Mouse (Mus musculus) neural tube, embryonic 11.5 days (tissue): ENCODE data around the gene Gm13288. TPM values are rescaled to one million over a fixed set of nuclear protein-coding genes. Genes with fewer than 3 reads are reported as not detected.
"Not testable (repeated sequence)": the region's sequence is repeated elsewhere in the genome, so short reads cannot be mapped to it uniquely, and the experiment has no call there.

Source experiments
- ATAC-seq: fragments of 200-750 bp; cut with Nextera tagmentation; 2 replicates; pipeline ENCODE4 v1.8.0; 2017; ENCODE audit warnings: moderate number of reproducible peaks, mild to moderate bottlenecking, moderate TSS enrichment, moderate library complexity; ENCODE audit not compliant: insufficient read depth, low FRiP score, low TSS enrichment
- DNase-seq: peaks from one replicate; pipeline ENCODE4 v3.0.0-alpha.2; 2015; ENCODE audit warnings: low spot score
- H3K27ac ChIP-seq: fragments of 300-500 bp; sonication (generic); 2 replicates; pipeline ENCODE4 v1.5.1; 2014; ENCODE audit warnings: low read depth, mild to moderate bottlenecking, low read length
- H3K27me3 ChIP-seq: fragments of 300-500 bp; sonication (generic); 2 replicates; pipeline ENCODE4 v1.6.1; 2014; ENCODE audit warnings: mild to moderate bottlenecking, low read length, mixed read lengths; ENCODE audit not compliant: control insufficient read depth, insufficient read depth
- H3K36me3 ChIP-seq: fragments of 300-500 bp; sonication (generic); 2 replicates; pipeline ENCODE4 v1.6.1; 2014; ENCODE audit warnings: mild to moderate bottlenecking, low read length, moderate library complexity, mixed read lengths; ENCODE audit not compliant: control insufficient read depth, insufficient read depth
- H3K4me1 ChIP-seq: fragments of 300-500 bp; sonication (generic); 2 replicates; pipeline ENCODE4 v1.6.1; 2014; ENCODE audit warnings: low read length, mixed read lengths; ENCODE audit not compliant: control insufficient read depth, insufficient read depth
- H3K4me2 ChIP-seq: fragments of 300-500 bp; sonication (generic); 2 replicates; pipeline ENCODE4 v1.6.1; 2014; ENCODE audit warnings: low read depth, mild to moderate bottlenecking, moderate library complexity
- H3K4me3 ChIP-seq: fragments of 300-500 bp; sonication (generic); 2 replicates; pipeline ENCODE4 v1.5.1; 2014; ENCODE audit warnings: low read depth, low read length
- H3K9ac ChIP-seq: fragments of 300-500 bp; sonication (generic); 2 replicates; pipeline ENCODE4 v1.6.1; 2014; ENCODE audit warnings: mild to moderate bottlenecking, low read length
- H3K9me3 ChIP-seq: fragments of 300-500 bp; sonication (generic); 2 replicates; pipeline ENCODE4 v1.6.1; 2016; ENCODE audit warnings: low read length; ENCODE audit not compliant: control insufficient read depth
- WGBS: fragments of 180-500 bp; shearing (Covaris S2); extraction: QIAGEN DNeasy Blood & Tissue Kit; methylation state at CpG from one replicate; pipeline ENCODE4 v1.1.7; 2014; 5-methylcytosine and 5-hydroxymethylcytosine counted together
- polyA plus RNA-seq: library from polyadenylated mRNA; unstranded; fragments of >200 nt; fragmentation: Nextera tagmentation; extraction: Ambion mirVana; gene quantifications from 2 replicates; pipeline ENCODE4 v1.2.1, GENCODE M21; 2014

The Gm13288 gene
- polyA plus RNA-seq: not detected in 2 replicates

GRCm38 (mm10) chr4:88805231-88805630 lies at the start of gene Gm13288:
Gene Gm13288, plus strand, starts transcription at chr4:88805531.
- not testable (repeated sequence) for H3K4me3 ChIP-seq, H3K4me1 ChIP-seq, H3K27me3 ChIP-seq, ATAC-seq, H3K27ac ChIP-seq, H3K9me3 ChIP-seq, DNase-seq, H3K9ac ChIP-seq, H3K4me2 ChIP-seq, H3K36me3 ChIP-seq
- WGBS: no CpG with 5 or more reads among the region's 8 CpGs

DNA sequence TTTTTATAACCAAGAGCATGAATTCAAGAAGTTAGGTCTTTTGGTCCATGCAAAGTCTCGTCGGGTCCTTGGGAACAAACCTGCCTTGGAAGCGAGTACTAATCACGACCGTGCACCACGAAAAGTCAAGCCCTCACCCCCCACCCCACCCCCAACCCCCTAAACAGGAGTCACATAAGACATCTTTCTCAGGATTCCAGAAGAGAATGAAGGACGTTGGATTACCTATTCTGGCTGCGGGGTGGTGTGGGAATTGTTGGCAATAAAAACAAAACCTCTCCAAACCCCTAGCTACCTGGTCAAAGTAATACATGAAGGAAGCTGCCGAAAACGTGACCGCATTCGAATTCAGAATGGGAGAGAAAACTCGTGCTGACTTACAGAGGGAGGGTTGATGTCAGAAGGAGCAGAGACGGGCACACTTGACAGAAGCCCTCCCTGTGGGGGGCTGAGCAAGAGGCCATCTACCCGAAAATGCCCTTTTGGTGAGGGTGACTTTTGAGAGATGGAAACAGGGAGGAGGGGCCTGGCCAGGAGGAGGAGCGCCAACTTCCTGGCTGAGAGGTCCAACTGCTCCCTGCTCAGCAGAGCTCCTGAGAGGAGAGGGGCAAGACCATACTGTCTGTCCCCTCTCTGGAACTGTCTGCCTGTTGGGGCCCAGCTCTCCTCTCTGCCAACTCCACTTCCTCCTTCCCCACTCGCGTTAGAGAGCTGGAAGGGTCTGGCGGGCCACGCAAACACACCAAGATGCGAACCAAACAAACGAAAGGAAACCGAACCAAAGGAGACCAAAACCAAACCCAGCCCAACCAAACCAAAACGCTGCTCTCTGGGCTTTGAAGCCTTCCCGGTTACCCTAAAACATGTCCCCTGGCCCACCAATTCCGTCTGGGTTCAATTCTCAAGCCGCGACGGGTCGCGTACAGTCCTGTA lies 48.5 kb upstream of the Gm13288 start:
- 14% methylated on average over 28 of the region's 31 CpGs for WGBS

GRCm38 (mm10) chr4:88757628-88758031 lies 47.7 kb upstream of the Gm13288 start:
- peak; percentile 100 for ATAC-seq
- not testable (repeated sequence) for H3K36me3 ChIP-seq, H3K4me1 ChIP-seq, H3K9me3 ChIP-seq, H3K27me3 ChIP-seq, H3K9ac ChIP-seq
- DNase-seq: peak; percentile 87
- Histone ChIP-seq H3K4me3 (peak overlapping the region; percentile 30), H3K4me2 (peak overlapping the region; percentile 49), H3K27ac (peak overlapping the region; percentile 67)
- WGBS: 0% methylated on average over 19 of the region's 21 CpGs

More for the DNA sequence above, 48.5 kb upstream of the Gm13288 start:
- not testable (repeated sequence) for H3K4me1 ChIP-seq, H3K36me3 ChIP-seq, H3K9me3 ChIP-seq, H3K27me3 ChIP-seq, ATAC-seq
- Histone ChIP-seq H3K4me3 (peak overlapping the region; percentile 30), H3K4me2 (peak overlapping the region; percentile 49), H3K9ac (peak overlapping the region; percentile 3), H3K27ac (peak overlapping the region; percentile 67)
- peak; percentile 35 for DNase-seq

DNA sequence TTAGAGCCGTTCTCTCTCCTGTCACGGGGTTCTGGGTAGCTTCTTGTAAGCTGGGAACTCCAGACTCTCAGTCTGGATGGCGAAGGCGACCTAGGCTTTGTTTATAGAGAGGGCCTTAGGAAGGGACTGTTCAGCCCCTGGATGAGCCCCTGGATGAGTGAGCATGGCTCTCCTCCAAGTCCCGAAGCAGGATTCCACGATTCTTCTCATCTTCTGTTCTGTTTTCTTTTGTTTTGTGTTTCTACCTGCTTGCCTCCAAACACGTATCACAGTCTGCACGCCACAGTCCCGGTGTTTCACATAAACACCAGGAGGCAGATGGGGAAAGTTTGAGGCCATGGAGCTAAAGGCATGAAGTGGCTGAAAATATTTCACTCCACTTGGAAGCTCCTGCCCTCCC lies 46.6 kb upstream of the Gm13288 start:
- ATAC-seq, H3K4me1 ChIP-seq: not testable (repeated sequence)
- 85% methylated on average over 9 of the region's 9 CpGs for WGBS

GRCm38 (mm10) chr4:88759610-88760268 lies 45.6 kb upstream of the Gm13288 start, which contains the start of gene Gm13283:
Gene Gm13283, plus strand, starts transcription at chr4:88760119.
- H3K27ac ChIP-seq, ATAC-seq, H3K27me3 ChIP-seq, H3K4me1 ChIP-seq, H3K36me3 ChIP-seq, H3K9me3 ChIP-seq, H3K9ac ChIP-seq, DNase-seq: not testable (repeated sequence)
- Histone ChIP-seq H3K4me3 (peak within 1 kb of the TSS; percentile 12; the same call in 1 of the 2 replicates), H3K4me2 (peak within 1 kb of the TSS; percentile 32)
- 36% methylated on average over 6 of the region's 14 CpGs for WGBS

More for the DNA sequence above, 46.6 kb upstream of the Gm13288 start:
- not testable (repeated sequence) for H3K27ac ChIP-seq, H3K36me3 ChIP-seq, H3K4me2 ChIP-seq, H3K4me3 ChIP-seq, H3K27me3 ChIP-seq, H3K9me3 ChIP-seq, H3K9ac ChIP-seq, DNase-seq

DNA sequence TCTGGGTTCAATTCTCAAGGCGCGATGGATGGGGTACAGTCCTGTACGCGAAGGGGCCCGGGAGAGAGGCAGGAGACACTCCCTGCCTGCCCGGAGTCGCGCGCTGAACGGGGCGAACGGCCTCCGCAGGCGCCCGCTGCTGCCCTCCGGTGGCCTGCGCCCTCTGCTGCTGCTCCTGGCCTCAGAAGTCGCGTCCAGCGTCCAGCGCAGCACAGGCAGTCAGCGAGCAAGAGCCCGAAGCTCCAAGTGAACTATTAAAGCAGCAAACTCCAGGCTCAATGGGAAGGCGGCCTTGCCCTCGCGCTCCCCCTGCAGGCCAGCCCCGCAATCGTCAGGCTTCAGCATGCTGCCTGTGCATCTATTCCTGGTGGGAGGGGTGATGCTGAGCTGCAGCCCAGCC lies 44.9 kb upstream of the Gm13288 start:
- not testable (repeated sequence) for H3K27ac ChIP-seq, ATAC-seq, H3K9ac ChIP-seq, H3K9me3 ChIP-seq, H3K4me1 ChIP-seq, H3K36me3 ChIP-seq, H3K27me3 ChIP-seq
- Histone ChIP-seq H3K4me3 (peak overlapping the region; percentile 12; the same call in 1 of the 2 replicates), H3K4me2 (peak overlapping the region; percentile 32)
- DNase-seq: peak; percentile 80
- WGBS: 0% methylated on average over 18 of the region's 28 CpGs

DNA sequence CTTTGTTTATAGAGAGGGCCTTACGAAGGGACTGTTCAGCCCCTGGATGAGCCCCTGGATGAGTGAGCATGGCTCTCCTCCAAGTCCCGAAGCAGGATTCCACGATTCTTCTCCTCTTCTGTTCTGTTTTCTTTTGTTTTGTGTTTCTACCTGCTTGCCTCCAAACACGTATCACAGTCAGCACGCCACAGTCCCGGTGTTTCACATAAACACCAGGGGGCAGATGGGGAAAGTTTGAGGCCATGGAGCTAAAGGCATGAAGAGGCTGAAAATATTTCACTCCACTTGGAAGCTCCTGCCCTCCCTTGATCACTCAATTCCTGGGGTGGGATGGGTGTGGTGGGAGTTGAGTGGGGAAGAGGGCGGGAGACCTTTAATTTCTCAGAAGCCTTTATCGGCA lies 43.6 kb upstream of the Gm13288 start:
- not testable (repeated sequence) for DNase-seq, H3K27ac ChIP-seq, H3K4me3 ChIP-seq, H3K9me3 ChIP-seq, H3K9ac ChIP-seq, H3K27me3 ChIP-seq, ATAC-seq, H3K36me3 ChIP-seq, H3K4me1 ChIP-seq, H3K4me2 ChIP-seq
- 78% methylated on average over 6 of the region's 8 CpGs for WGBS

DNA sequence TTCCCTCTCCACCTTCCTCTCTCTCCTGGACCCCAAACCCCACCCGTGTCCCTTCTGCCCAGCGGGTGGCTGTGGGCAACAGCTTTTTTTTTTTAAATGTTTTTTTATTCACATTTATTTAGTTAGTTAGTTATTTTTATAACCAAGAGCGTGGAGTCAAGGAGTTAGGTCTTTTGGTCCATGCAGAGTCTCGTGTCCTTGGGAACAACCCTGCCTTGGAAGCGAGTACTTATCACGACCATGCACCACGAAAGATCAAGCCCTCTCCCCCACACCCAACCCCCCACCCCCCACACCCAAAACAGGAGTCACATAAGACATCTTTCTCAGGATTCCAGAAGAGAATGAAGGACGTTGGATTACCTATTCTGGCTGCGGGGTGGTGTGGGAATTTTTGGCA lies 43.0 kb upstream of the Gm13288 start:
- not testable (repeated sequence) for H3K9ac ChIP-seq, DNase-seq, H3K9me3 ChIP-seq, H3K4me1 ChIP-seq, H3K27ac ChIP-seq, ATAC-seq, H3K27me3 ChIP-seq, H3K4me2 ChIP-seq, H3K4me3 ChIP-seq, H3K36me3 ChIP-seq
- 63% methylated on average over 9 of the region's 9 CpGs for WGBS
